Mouse (Mus musculus) kidney, postnatal 36 days (tissue): ENCODE measurements around the gene Kcnk13.

Experiments
- DNase-seq, 2 experiments: peaks; one replicate each; pipeline ENCODE4 v3.0.0; 2021 to 2022; ENCODE audit warnings: mixed read lengths in 2 of 2

Gene Kcnk13

DNA sequence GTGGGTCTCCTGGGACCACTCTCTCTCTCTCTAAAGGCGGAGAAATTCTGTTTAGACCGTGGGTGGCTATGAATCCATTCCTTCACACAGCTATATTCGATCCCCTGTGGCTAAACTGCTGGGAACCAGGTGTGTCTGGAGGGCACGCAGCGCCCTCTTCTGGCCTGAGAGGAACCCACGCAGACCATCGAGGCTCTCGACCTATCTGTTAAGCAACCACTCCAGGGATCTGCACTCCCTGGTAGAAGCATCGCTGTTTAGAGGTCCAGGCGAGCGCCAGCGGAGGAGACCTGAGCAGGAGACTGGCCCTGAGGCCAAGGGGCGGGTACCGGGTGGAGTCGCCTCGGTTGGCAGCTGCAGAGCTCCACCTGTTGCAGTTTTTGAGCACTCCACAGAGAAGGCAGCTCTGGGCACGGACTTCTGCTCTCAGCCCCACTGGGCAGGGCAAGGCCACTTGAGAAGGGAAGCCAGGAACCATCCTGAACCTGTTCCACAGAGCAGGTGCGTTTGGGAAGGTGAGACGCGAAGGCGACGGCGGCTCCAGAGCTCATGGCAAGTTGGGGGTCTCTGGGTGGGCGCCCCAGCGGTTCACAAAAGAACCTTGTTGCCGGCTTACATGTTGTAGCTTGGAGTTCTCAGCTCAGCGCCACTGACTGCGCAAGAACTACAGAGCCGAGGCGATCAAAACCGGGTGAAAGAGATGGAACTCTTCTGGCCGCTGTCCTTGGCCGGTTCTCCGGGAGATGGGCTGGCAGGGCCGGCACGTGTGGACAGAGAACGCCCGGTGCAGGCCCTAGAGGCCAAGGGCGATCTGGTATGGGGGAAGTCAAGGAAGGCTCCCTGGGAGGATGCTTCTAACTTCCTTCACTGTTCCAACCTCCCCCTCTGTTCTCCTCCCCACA is at the start of gene Kcnk13:
Gene Kcnk13 (plus strand): TSS at position 199 of the 902 bp plus-strand sequence.
- peak; percentile 71 to 88 for DNase-seq

DNA sequence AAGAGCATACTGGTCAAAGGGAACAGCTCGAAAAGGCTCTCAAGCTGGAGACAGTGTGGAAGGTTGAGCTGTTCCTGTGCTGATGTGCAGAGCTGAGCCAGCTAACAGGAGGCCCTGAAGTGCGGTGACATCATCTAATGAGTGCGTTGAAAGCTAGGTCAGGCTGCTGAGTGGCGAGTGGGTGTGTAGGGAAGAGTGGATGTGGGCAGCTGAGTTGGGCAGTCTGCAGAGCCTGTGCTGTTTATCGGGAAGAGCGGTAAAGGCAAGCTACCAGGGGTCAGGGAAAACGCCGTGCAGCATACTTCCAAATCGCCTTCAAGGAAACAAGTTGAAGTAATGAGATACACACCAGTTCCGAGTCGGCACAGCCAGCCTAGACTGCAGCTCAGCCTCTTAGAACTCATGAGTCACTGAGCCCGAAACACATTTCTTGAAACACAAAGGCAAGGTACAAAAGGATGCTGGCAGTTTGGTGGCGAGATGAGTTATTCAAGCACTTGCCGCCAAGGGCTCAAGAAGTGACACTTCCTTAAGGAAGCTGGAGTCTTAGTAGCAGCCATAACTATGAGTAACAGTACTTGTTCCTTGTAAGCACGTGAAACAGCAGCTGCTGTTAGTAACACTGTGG is 46.4 kb upstream of the Kcnk13 start:
- no peak for DNase-seq

DNA sequence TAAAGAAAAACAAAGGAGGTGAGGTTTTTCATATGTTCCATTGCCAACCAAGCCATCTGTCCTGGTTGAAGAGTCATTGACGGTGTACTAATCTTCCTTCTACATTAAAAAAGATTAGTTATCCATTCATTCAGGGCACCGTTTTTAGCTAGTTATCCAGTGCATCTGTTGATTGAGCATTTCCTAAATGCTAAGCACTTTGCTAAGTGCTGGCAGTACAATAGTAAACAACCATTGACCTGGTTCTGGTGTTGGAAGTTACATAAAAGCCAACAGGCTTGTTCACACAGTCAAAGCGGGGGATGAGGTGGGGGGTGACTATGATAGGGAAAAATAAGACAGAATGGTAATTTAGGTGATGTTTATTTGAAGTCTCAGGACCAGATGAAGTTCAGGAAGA is 44.7 kb upstream of the Kcnk13 start:
- DNase-seq = peak; percentile 26 to 31

DNA sequence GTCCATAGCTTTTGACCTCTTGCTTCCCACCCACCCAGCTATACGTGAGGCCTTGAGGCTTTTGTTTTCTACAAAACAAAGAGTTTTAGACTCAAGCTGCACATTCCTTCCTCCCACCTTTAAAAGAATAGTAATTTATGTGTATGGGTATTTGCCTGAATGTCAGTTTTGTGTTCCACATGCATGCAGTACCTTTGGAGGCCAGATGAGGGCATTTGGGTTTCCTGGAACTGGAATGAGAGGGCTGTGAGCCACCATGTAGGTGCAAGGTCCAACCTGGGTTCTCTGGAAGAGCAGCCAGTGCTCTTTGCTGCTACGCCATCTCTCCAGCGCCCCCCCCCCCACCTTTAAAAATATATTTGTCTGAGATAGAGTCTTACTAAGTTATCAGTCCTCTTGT is 43.3 kb upstream of the Kcnk13 start:
- DNase-seq = peak in 1 of 2 experiments; percentile 60

DNA sequence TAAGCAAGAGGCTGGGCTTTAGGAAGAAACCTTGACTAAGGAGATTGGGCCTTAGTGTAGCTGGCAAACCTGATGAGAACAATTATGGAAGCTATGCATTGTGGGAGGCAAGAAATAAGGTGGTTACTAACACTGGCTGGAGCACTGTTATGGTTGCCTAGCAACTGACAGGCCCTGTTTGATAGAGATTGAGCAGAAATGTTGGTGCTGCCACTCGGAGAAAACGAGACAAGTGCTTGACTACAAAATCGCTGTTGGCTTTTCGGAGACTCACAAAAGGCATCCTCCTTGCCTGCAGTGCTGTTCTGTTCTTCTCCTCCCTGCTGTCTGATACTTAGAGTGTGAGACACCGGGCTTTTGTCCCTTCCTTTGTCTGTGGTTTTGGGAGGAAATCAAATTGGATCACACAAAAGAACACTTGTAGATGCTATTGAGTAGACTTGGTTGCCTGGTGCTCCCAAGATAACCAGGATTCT is 41.1 kb upstream of the Kcnk13 start:
- DNase-seq = no peak

DNA sequence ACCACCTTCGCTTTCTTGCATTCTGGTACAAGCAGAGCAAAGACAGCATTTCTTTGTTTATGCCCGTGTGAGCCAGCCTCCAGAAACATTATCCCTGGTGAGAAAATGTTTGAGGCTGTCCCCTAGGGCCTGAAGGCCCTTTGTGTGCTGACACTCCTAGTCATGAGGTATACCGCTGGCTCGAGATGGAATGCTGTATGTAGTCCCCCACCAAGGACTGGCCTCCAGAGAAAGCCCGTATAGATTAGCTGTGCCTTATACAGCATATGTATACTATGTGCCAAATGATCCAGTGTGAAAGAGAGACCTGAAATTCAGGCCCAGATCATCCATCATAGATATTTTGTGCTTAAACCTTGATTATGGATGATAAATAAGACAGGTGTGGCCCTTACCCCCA is 40.6 kb upstream of the Kcnk13 start:
- DNase-seq = no peak

DNA sequence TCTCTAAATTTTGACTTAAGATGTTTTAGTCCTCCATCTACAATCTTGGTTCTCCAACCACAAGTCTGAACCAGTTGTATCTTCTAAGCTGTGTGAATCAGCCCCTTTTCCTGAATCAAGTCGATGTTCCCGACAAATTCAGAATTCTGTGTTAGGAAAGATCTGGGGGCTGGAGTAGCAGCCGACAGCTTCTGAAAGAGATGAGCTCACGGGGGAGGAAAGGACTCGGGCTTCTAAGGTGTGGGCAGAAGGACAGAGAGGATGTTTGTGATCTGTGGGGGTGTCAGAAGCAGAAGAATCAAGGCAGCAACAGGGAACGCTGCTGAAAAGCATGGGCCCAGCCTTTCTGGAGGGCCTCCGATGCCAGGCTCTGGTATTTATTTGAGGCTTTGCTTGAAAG is 36.0 kb upstream of the Kcnk13 start:
- no peak for DNase-seq

DNA sequence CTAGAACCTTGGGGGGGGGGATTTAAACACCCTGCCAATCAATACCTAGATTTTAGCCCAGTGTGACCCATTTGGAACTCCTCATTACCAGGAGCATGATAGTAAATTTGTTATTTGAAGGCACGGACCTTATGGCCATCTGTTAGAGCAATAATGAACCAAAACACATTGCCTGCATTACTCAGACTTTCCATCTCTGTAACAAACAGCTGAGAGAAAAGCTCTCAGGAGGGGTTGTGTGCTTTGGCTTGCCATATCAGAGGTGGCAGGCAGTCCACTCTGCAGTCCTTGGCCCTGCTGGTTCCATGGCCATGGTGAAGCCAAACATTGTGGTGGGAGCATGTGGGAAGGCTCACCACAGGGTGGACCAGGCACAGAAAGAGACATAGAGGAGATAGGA is 35.1 kb upstream of the Kcnk13 start:
- DNase-seq = no peak

DNA sequence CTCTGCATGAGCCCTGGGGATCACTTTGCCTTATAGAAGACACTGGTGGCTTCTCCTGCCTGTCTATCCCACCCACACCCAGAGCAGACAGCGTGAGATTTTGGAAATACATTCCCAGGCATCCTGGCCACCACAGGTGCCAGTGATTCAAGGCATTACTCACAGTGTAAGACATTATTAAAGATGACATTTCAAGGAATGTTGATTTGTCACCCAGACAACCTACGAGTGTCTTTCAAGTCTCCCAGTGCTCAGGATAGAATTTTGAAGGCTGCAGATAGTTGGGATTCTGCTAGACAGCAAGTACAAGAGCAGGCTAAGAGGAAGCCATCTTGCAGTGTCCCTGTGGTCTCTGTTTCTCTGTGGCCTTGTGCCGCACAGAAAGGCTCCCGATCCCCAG is 32.1 kb upstream of the Kcnk13 start:
- no peak for DNase-seq

DNA sequence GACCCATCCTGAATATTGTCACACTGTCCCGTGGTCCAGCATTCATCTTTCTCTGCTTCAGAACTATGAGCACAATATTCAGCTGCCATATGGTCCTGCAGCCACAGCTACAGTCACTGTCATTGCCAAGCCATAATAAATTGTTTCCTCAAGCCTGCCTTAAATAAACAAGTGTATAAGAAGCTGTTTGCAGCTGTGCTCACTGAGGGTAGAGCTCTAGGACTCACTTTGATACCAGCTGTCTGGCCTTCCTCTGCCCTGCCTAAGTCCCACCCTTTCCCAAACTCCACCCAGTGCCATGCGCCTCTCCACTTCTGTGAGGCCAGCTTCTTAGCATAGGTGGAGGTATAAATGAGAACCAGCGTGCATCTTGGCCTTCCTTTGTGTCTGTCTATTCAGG is 30.7 kb upstream of the Kcnk13 start:
- no peak for DNase-seq

DNA sequence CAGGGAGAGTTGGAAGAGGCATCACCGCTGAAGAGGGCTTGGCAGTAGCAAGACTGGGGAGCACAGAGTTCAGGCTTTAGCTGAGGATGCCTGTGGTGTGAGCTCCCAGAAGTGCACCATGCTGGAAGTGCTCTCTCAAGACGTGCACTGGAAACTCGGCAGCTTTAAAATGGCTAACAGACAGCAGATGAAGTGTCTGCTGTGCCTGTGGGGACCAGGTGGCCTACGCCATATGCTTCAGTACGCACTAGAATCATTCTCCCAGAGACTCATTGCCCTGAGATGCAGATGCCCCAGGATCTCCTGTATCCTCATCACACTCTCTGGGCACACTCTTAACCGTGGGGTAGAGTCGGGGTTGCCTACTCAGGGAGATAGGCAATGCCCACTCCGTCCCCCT is 28.9 kb upstream of the Kcnk13 start:
- no peak for DNase-seq

DNA sequence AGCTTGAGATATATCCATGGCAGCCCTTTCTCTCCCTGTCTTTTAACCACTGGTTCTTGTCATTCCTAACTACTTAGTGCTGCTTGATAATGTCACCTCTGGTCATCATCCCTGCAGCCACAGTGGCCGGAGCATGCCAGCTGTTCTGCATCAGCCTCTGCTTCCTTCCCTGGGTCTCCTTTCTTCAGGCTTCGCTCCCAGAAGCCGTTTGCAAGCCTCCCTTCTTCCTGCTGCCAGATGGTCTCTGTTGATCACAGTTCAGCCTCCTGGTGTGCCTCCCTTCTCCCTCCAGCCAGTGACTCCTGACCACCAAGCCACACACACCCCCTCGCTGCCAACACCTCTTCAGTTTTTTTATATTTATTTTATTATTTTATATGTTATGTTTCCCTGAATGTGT is 25.8 kb upstream of the Kcnk13 start:
- DNase-seq = peak in 1 of 2 experiments; percentile 24

DNA sequence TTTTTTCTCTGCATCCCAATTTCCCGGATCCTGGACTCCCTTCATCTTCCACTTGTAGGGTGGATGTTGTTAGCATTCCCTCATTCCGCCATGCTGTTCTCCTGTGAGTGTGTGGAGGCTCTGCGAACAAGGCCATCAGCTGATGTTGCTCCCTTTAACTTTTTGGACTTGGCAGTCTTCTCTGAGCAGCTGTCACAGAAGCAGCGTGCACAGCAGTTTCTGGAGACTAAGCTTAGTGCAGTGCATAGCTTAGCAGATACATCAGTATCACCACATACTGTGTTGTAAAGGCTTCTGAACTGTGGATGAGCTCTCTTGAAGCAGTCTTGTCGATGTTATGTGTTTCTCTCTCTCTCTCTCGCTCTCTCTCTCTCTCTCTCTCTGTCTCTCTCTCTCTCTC is 25.1 kb upstream of the Kcnk13 start:
- DNase-seq = no peak

DNA sequence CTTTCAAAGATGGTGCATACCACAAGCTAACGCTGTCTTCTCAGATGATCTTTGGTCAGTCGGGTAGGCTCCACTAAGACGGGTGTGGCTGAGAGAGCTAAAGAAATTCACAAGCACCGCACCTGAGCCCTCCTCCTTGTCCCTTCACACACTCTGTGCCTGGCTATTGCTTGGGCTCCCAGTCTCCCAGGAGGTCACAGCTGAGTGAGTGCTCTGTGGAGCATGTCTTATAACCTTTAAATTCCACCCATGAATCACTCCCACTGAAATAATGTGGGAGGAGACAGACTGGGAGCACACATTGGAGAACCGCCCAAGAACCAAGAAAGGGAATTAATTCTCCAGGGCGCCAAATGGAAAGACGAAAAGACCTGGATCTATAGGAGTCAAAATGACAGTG is 23.6 kb upstream of the Kcnk13 start:
- peak; percentile 74 to 82 for DNase-seq

DNA sequence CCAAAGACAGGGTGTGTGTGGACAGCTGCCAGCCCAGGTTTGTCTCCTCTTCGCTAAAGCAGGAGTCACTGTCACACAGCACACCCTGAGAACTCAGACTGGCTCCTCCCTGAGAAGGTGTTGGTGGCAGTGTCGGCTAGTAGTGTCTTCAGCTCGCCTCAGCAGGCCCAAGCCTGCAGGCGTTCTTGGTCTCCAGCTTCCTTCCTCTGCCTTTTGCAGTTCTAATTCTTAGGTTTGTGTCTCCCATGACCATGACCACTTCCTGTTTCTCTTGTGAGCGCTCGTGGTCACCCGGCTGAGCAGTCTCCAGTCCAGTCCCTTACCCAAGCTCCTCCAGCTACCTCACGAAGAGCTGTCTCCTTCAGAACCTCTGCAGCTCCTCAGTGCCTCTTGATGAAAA is 21.9 kb upstream of the Kcnk13 start:
- no peak for DNase-seq

DNA sequence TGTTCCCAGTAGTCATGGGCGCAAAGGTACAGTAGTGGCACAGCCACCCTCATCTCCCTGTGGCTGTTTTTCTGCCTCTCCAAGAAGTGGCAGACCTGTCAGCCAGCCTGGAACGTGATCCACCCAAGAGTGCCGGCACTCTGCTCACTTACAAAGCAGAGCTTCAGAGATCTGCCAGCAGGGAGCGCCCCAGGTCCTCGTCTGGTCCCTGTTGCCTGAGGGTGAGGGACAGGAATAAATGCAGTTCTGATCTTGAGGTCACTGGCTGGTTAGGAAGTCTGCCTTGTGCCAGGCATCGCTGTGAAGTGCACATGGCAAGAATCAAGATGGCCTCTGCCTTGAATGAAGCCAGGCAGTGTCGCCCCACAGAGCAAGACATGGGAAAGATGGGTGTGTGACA is 11.4 kb upstream of the Kcnk13 start:
- DNase-seq = peak; percentile 31 to 74

DNA sequence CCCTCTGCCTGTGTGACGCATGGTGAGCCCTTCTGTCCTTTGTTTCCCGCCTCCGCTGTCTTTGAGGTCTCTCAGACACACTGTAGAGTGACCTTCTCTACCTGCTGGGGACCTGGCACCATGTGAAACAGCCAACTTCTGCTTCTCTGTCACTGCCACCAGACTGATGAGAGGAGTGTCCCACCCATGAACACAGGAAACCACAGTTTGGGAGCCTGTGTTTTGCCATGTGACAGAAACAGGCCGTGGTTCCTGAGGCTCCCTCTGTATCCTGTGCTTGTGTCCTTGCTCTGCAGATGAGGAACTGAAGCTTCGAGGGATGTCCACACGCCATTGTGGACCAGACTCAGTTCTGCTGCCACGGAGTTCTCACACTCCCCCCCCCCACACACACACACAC is 7.9 kb upstream of the Kcnk13 start:
- DNase-seq = no peak

DNA sequence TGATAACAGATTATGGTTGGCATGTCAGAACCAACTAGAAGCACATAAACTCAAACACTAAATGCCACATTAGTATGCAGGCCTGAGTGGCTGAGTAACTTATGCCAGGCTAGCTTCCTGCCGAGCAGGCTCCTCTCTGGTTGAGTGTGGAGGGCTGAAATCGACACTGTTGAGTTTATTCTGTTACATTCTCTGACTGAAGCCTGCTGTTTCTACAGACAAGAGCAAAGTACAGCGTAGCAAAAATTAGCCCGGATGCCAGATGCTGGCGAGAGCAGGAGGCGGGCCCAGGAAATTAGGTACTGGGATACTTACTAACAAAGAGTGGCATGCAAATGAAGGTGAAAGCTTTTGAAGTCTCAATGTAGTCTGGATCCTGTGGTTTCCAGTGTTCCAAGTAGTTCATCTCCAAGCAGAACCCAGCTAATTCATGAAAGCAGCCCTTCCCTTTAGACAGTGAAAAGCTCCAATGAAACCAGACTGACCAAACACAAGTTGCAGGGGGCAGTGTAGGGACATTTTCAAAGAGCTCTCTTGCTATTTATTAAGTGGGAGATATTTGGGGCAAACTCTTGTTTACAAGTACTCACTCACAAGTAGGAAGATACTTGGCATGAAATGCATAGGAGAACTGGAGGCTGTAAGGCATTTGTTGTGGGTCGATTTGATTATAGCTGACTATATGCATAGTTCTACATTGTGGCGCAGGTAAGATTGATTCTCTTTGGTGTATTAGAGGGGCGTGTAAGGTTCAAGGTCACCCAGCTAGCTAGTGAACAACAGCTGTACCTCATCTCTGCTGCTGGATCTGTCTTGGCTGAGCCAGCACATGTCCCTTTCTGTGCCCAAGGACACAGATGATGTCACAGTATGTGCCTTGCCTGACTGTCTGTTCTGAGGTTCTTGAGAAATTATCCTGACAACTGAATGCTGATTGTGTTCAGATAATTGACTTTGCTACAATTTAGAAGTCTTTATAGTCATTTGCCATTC is 5.9 kb upstream of the Kcnk13 start:
- DNase-seq = peak in 1 of 2 experiments; percentile 42

DNA sequence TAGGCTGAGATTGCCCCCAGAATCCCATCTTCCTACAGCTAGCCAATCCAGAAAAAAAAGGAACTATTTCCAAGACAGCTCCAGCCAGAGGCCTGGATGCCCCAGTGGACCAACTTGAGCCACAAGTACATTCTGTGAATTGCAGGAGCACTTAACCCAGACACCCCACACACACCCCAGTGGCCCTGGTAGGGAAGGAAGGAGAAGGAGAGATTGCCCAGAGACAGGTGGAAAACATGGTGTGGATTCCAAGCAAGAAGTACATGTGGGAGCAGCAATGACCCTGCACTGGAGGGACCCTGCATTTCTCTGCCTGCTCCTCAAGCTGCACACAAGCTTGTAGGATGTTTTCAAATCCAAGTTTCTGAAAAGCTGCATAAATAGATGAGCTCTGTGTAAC is 5.0 kb upstream of the Kcnk13 start:
- no peak for DNase-seq

DNA sequence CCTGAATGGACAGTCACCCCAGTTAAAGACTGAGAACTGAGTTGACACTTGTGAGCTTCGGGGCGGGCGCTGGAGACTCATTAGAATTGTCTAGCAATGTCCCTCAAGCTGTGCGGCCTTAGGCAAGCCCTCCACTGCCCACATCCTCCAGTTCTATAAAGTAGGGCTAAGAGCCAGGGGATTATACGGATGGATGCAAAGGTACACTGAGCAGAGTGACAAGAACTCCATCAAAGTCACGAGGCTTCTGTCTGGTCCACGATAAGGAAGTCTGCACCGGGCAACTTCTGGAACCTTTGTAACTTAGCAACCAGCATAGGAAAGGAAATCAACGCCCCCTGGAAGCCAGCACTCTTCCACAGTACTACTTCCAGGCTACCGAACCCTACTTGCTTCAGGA is 4.4 kb upstream of the Kcnk13 start:
- peak in 1 of 2 experiments; percentile 37 for DNase-seq

DNA sequence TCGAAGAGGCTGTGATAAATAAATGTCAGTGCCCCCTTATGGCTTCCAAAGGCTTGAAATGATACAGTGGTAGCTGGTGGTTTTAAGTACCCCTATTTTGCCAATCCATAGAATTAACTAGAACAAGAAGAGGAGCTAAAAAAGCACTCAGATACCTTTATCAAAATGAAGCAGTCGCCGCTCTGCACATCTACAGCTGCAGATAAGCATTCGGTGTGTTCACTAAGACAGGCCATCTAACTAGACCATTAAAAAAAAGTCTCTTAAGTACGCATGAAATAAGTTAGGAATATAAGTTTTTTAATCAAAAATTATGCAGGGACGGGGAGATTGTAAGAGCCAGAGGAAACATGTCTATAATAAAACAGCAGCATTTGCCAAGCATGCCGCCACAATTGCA is 3.6 kb upstream of the Kcnk13 start:
- no peak for DNase-seq

DNA sequence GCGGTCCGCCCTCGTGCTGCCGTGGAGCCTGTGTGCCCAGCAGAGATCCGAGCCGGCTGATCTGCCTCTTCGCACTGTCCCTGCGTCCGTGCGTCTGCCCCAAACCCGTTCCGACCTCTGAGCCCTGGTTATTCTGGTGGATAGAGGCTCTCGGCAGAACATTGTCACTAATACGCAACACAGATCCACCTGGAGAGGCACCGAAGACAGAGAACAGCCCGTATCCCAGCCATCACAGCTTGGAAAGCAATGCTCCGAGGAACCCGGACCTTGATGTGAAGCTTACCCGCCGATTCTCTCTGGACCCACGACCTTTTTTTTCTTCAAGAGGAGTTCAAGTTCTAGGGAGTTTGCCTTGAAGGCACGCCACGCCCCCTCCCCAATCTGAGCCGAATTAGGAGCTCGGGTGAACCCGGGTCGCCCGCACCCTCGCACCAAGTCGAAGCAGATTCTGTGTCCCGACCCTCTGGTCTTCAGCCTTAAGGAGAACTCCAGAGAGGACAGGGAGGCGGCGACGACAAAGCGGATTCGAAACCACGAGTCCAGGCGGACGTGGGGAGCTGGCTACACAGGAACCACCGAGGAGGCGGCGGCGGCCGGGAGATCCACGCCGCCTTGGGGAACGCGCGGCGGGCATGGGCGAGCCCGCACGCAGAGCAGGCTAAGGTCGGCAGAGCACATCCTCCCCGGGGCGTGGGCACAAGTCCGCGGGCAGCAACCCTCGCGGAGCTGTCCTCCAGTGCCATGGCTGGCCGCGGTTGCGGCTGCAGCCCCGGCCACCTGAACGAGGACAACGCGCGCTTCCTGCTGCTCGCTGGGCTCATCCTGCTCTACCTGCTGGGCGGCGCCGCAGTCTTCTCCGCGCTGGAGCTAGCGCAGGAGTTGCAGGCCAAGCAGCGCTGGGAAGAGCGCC is 1.2 kb downstream of the Kcnk13 start:
- peak in 1 of 2 experiments; percentile 51 for DNase-seq
